Mouse (Mus musculus) CH12.LX (cell line): ENCODE measurements around the gene Lmx1a. TPM values are rescaled to one million over a fixed set of nuclear protein-coding genes. Genes with fewer than 3 reads are reported as not detected.

ENCODE experiments used
- DNase-seq: peaks from one replicate; pipeline ENCODE4 v3.0.0-alpha.2; 2013; ENCODE audit errors: extremely low read depth
- H3K27ac ChIP-seq: 2 replicates; pipeline ENCODE4 v1.5.1; 2012; ENCODE audit warnings: low read depth, mild to moderate bottlenecking, control low read depth, moderate library complexity; ENCODE audit not compliant: insufficient read depth
- H3K27me3 ChIP-seq: replicated peaks from 2 replicates; pipeline ENCODE3; 2012; ENCODE audit warnings: inconsistent platforms
- H3K36me3 ChIP-seq, 2 experiments: replicated peaks in 1 of 2; 2 replicates each; pipeline versions ENCODE3 to v1.6.1; 2012; ENCODE audit warnings: inconsistent platforms in 1 of 2, low read length in 1 of 2, mild to moderate bottlenecking in 1 of 2, mixed read lengths in 1 of 2, moderate library complexity in 1 of 2; ENCODE audit not compliant: control insufficient read depth in 1 of 2, insufficient read depth in 1 of 2
- H3K4me1 ChIP-seq, 2 experiments: 2 replicates each; pipeline ENCODE4 v1.6.1; 2012; ENCODE audit warnings: inconsistent platforms in 1 of 2, moderate library complexity in 1 of 2; ENCODE audit not compliant: insufficient read depth in 2 of 2, control insufficient read depth in 1 of 2
- H3K4me2 ChIP-seq: 2 replicates; pipeline ENCODE4 v1.6.1; 2012; ENCODE audit warnings: low read depth, mild to moderate bottlenecking, control low read depth; ENCODE audit not compliant: poor library complexity, insufficient read depth, severe bottlenecking
- H3K4me3 ChIP-seq, 3 experiments: fragments of 150-350 bp in 1 of 3; sonication (generic) in 1 of 3; replicated peaks in 1 of 3; 2 replicates each; pipeline versions ENCODE3 to v1.5.1; 2011 to 2012; ENCODE audit warnings: low read depth in 2 of 3, low read length in 2 of 3, mild to moderate bottlenecking in 2 of 3, moderate library complexity in 2 of 3, control low read depth in 1 of 3, improper control_type of control experiment in 1 of 3, inconsistent platforms in 1 of 3, mixed read lengths in 1 of 3; ENCODE audit not compliant: poor library complexity in 1 of 3
- H3K79me2 ChIP-seq: replicated peaks from 2 replicates; pipeline ENCODE4 v1.6.1; 2012; ENCODE audit warnings: mild to moderate bottlenecking, moderate library complexity; ENCODE audit not compliant: control insufficient read depth, poor library complexity, insufficient read depth, severe bottlenecking; ENCODE audit errors: extremely low read depth
- H3K9ac ChIP-seq: 2 replicates; pipeline ENCODE4 v1.6.1; 2012; ENCODE audit warnings: low read depth, mild to moderate bottlenecking, control low read depth, moderate library complexity; ENCODE audit not compliant: insufficient read depth
- H3K9me3 ChIP-seq: replicated peaks from 2 replicates; pipeline ENCODE3; 2012; ENCODE audit warnings: low read length, inconsistent platforms, mixed read lengths
- CHD1 ChIP-seq: IDR thresholded peaks from 2 replicates; pipeline ENCODE4 v1.6.1; 2012; ENCODE audit warnings: low read depth, low read length, improper control_type of control experiment, inconsistent platforms
- CHD2 ChIP-seq: IDR thresholded peaks from 2 replicates; pipeline ENCODE4 v1.6.1; 2011; ENCODE audit warnings: low read length, improper control_type of control experiment
- CTCF ChIP-seq, 2 experiments: IDR thresholded peaks in 1 of 2; conservative IDR thresholded peaks in 1 of 2; 2 replicates each; pipeline ENCODE4 v1.5.1; 2011 to 2012; ENCODE audit warnings: low read depth in 2 of 2, low read length in 2 of 2, improper control_type of control experiment in 1 of 2, inconsistent platforms in 1 of 2, mild to moderate bottlenecking in 1 of 2, moderate library complexity in 1 of 2
- E2F4 ChIP-seq: IDR thresholded peaks from 2 replicates; pipeline ENCODE4 v1.6.1; 2011; ENCODE audit warnings: low read depth, low read length, improper control_type of control experiment; ENCODE audit not compliant: insufficient replicate concordance
- ELF1 ChIP-seq: IDR thresholded peaks from 2 replicates; pipeline ENCODE4 v1.6.1; 2014; ENCODE audit warnings: low read depth, mild to moderate bottlenecking, inconsistent platforms, low read length, improper control_type of control experiment
- GABPA ChIP-seq: IDR thresholded peaks from 2 replicates; pipeline ENCODE4 v1.6.1; 2012; ENCODE audit warnings: low read depth, low read length, improper control_type of control experiment, inconsistent platforms; ENCODE audit not compliant: insufficient replicate concordance
- HCFC1 ChIP-seq: IDR thresholded peaks from 2 replicates; pipeline ENCODE4 v1.6.1; 2012; ENCODE audit warnings: low read depth, mild to moderate bottlenecking, inconsistent platforms, low read length, improper control_type of control experiment
- JUN ChIP-seq: IDR thresholded peaks from 2 replicates; pipeline ENCODE4 v1.6.1; 2011; ENCODE audit warnings: low read depth, mild to moderate bottlenecking, low read length, improper control_type of control experiment, moderate library complexity; ENCODE audit not compliant: insufficient read depth
- JUND ChIP-seq: conservative IDR thresholded peaks from 2 replicates; pipeline ENCODE4 v1.6.1; 2011; ENCODE audit warnings: low read depth, low read length, improper control_type of control experiment
- MAFK ChIP-seq: IDR thresholded peaks from 2 replicates; pipeline ENCODE4 v1.6.1; 2011; ENCODE audit warnings: low read length, improper control_type of control experiment; ENCODE audit not compliant: insufficient replicate concordance
- MAZ ChIP-seq: IDR thresholded peaks from 2 replicates; pipeline ENCODE4 v1.6.1; 2012; ENCODE audit warnings: low read depth, mild to moderate bottlenecking, inconsistent platforms, low read length, improper control_type of control experiment, moderate library complexity
- MYC ChIP-seq: IDR thresholded peaks from 2 replicates; pipeline ENCODE4 v1.6.1; 2011; ENCODE audit warnings: low read depth, mild to moderate bottlenecking, improper control_type of control experiment, low read length
- NELFE ChIP-seq: IDR thresholded peaks from 2 replicates; pipeline ENCODE4 v1.6.1; 2011; ENCODE audit warnings: low read depth, low read length, improper control_type of control experiment
- POLR2AphosphoS2 ChIP-seq: IDR thresholded peaks from 2 replicates; pipeline ENCODE4 v1.6.1; 2011; ENCODE audit warnings: low read depth, low read length, improper control_type of control experiment
- RAD21 ChIP-seq: IDR thresholded peaks from 2 replicates; pipeline ENCODE4 v1.6.1; 2011; ENCODE audit warnings: low read depth, mild to moderate bottlenecking, low read length, improper control_type of control experiment, moderate library complexity
- SIN3A ChIP-seq: IDR thresholded peaks from 2 replicates; pipeline ENCODE4 v1.6.1; 2012; ENCODE audit warnings: low read length, improper control_type of control experiment, inconsistent platforms
- UBTF ChIP-seq: IDR thresholded peaks from 2 replicates; pipeline ENCODE4 v1.6.1; 2012; ENCODE audit warnings: low read depth, mild to moderate bottlenecking, inconsistent platforms, low read length, improper control_type of control experiment, moderate library complexity
- USF2 ChIP-seq: conservative IDR thresholded peaks from 2 replicates; pipeline ENCODE4 v1.6.1; 2011; ENCODE audit warnings: low read depth, low read length, improper control_type of control experiment
- ZKSCAN1 ChIP-seq: IDR thresholded peaks from 2 replicates; pipeline ENCODE4 v1.6.1; 2012; ENCODE audit warnings: low read depth, inconsistent platforms, low read length, improper control_type of control experiment, borderline replicate concordance
- dilution Hi-C: fragments of 300-500 bp; cut with MboI; formaldehyde crosslinking; loops from 2 replicates; pipeline ENCODE4 v1.14.3; 2020; ENCODE audit warnings: low sequenced_read_pairs; ENCODE audit not compliant: extremely low pct_unique_long_range_greater_than_20kb, extremely low pct_ligation_motif_present
- in situ Hi-C: fragments of 300-500 bp; cut with MboI; formaldehyde crosslinking; loops from 3 replicates; pipeline ENCODE4 v1.14.3; 2019; ENCODE audit warnings: low sequenced_read_pairs, low pct_ligation_motif_present, low pct_unique_long_range_greater_than_20kb, mixed read lengths
- polyA plus RNA-seq: library from polyadenylated mRNA; unstranded; fragments of >175 nt; gene quantifications from 2 replicates; pipeline ENCODE4 v1.2.1, GENCODE M21; 2012; ENCODE audit warnings: low read depth; ENCODE audit not compliant: insufficient read length
- total RNA-seq, 2 experiments: library from RNA; depleted of rRNA; stranded (reverse); fragments of 300-350 nt in 1 of 2; fragments of >200 nt in 1 of 2; gene quantifications; 2 replicates each; pipeline ENCODE4 v1.2.3; 2012 to 2014

The Lmx1a gene
- total and polyA plus RNA-seq, 3 experiments = not detected

GRCm38 (mm10) chr1:167784067-167784466 is 95.0 kb downstream of the Lmx1a start:
- TF ChIP-seq MYC (no peak), NELFE (no peak), CHD2 (no peak), UBTF (no peak), RAD21 (no peak), SIN3A (no peak), JUND (no peak), USF2 (no peak), ZKSCAN1 (no peak), POLR2AphosphoS2 (no peak), HCFC1 (no peak), E2F4 (no peak), ELF1 (no peak), CHD1 (no peak), GABPA (no peak), JUN (no peak), MAZ (no peak)
- H3K27me3 ChIP-seq = no peaks in the 10 kb centered on the region
- no peak overlapping the region for H3K27ac ChIP-seq
- no peaks in the 10 kb centered on the region for H3K36me3 ChIP-seq
- H3K9me3 ChIP-seq = peaks cover 76% of the 10 kb centered on the region
- H3K4me3 ChIP-seq = no peak overlapping the region
- no peaks in the 10 kb centered on the region for H3K79me2 ChIP-seq
- in situ Hi-C loops (no loop called here), dilution Hi-C loops (no loop called here)
- H3K4me2 ChIP-seq = no peak overlapping the region
- H3K4me1 ChIP-seq = no peaks in the 10 kb centered on the region
- no peak overlapping the region for H3K9ac ChIP-seq
- no peak for DNase-seq

GRCm38 (mm10) chr1:167788684-167789413 is 99.8 kb downstream of the Lmx1a start:
- Histone ChIP-seq H3K9me3 (peaks cover 79% of the 10 kb centered on the region), H3K4me2 (no peak overlapping the region), H3K4me3 (no peak overlapping the region), H3K27ac (no peak overlapping the region), H3K27me3 (no peaks in the 10 kb centered on the region), H3K36me3 (no peaks in the 10 kb centered on the region), H3K9ac (no peak overlapping the region), H3K4me1 (no peaks in the 10 kb centered on the region), H3K79me2 (no peaks in the 10 kb centered on the region)
- dilution Hi-C loops (no loop called here), in situ Hi-C loops (no loop called here)
- no peak for DNase-seq
- TF ChIP-seq UBTF (no peak), MAFK (no peak), SIN3A (no peak), NELFE (no peak), CTCF (conservative IDR thresholded peaks at IDR 0.05 in 1 of 2, IDR thresholded peaks at IDR 0.05 in 1 of 2; ENCODE audit: low read depth in 2 of 2, low read length in 2 of 2) (no peak)
- TF ChIP-seq, all 38 proteins: peak for 0
